In genomic region chr11:48816281-48816781, GRCm38 (mm10) we compare ENCODE assay signal across 8 mouse cellular contexts. TPM values are rescaled to one million over a fixed set of nuclear protein-coding genes. Genes with fewer than 3 reads are reported as not detected.
DNase-seq lines count a peak whose midpoint lies in the region; ATAC-seq and TF ChIP-seq lines count a peak whose summit lies in the region.

No protein-coding gene starts in this region.

- no peaks in the 10 kb centered on the region for H3K27me3 ChIP-seq in forebrain, embryonic 15.5 days
- H3K27me3 ChIP-seq in intestine, embryonic 14.5 days (replicated peaks; ENCODE audit: control insufficient read depth, insufficient read depth, low read length) = no peaks in the 10 kb centered on the region
- H3K27me3 ChIP-seq in limb, embryonic 15.5 days = no peaks in the 10 kb centered on the region
- H3K27me3 ChIP-seq in midbrain, embryonic 14.5 days (ENCODE audit: control insufficient read depth, insufficient read depth, low read length) = no peaks in the 10 kb centered on the region
- no peaks in the 10 kb centered on the region for H3K27me3 ChIP-seq in stomach, embryonic 15.5 days (replicated peaks)

- H3K4me1 ChIP-seq in bone marrow, adult 2 months (ENCODE audit: control insufficient read depth, insufficient read depth, low read length) = peaks cover 1% of the 10 kb centered on the region; the same call in 1 of the 2 replicates
- peaks cover 37% of the 10 kb centered on the region for H3K4me1 ChIP-seq in forebrain, embryonic 15.5 days
- H3K4me1 ChIP-seq in intestine, embryonic 14.5 days (replicated peaks; ENCODE audit: control insufficient read depth, insufficient read depth, low read length) = peaks cover 8% of the 10 kb centered on the region
- peaks cover 19% of the 10 kb centered on the region for H3K4me1 ChIP-seq in limb, embryonic 15.5 days
- H3K4me1 ChIP-seq in midbrain, embryonic 14.5 days (ENCODE audit: control insufficient read depth, insufficient read depth, low read length) = peaks cover 19% of the 10 kb centered on the region
- peaks cover 19% of the 10 kb centered on the region for H3K4me1 ChIP-seq in stomach, embryonic 15.5 days

- 2% methylated on average over 20 of the region's 23 CpGs for WGBS in bone marrow, adult 2 months
- WGBS in forebrain, embryonic 15.5 days = 4% methylated on average over 23 of the region's 23 CpGs
- WGBS in intestine, embryonic 14.5 days = 3% methylated on average over 23 of the region's 23 CpGs
- WGBS in limb, embryonic 15.5 days = 3% methylated on average over 22 of the region's 23 CpGs
- 3% methylated on average over 22 of the region's 23 CpGs for WGBS in midbrain, embryonic 14.5 days
- 2% methylated on average over 22 of the region's 23 CpGs for WGBS in stomach, embryonic 15.5 days

- H3K4me3 ChIP-seq in bone marrow, adult 2 months (replicated peaks; ENCODE audit: control insufficient read depth, low read depth, low read length) = peak overlapping the region; percentile 89
- peak overlapping the region; percentile 83 for H3K4me3 ChIP-seq in forebrain, embryonic 15.5 days
- peak overlapping the region; percentile 80 for H3K4me3 ChIP-seq in intestine, embryonic 14.5 days (ENCODE audit: low read depth, low read length)
- peak overlapping the region; percentile 68 for H3K4me3 ChIP-seq in limb, embryonic 15.5 days
- H3K4me3 ChIP-seq in midbrain, embryonic 14.5 days (replicated peaks; ENCODE audit: low read depth, low read length) = peak overlapping the region; percentile 74
- peak overlapping the region; percentile 89 for H3K4me3 ChIP-seq in stomach, embryonic 15.5 days (replicated peaks)

- peak overlapping the region; percentile 69 for H3K27ac ChIP-seq in bone marrow, adult 2 months (ENCODE audit: control insufficient read depth, insufficient read depth, low read depth, low read length, poor library complexity)
- H3K27ac ChIP-seq in forebrain, embryonic 15.5 days (replicated peaks) = peak overlapping the region; percentile 96
- peak overlapping the region; percentile 95 for H3K27ac ChIP-seq in intestine, embryonic 14.5 days (ENCODE audit: low read depth)
- H3K27ac ChIP-seq in limb, embryonic 15.5 days = peak overlapping the region; percentile 98
- peak overlapping the region; percentile 95 for H3K27ac ChIP-seq in midbrain, embryonic 14.5 days (replicated peaks; ENCODE audit: low read depth, low read length)
- H3K27ac ChIP-seq in stomach, embryonic 15.5 days = peak overlapping the region; percentile 65

- no peak for TF ChIP-seq POLR2A in bone marrow, adult 2 months (IDR thresholded peaks at IDR 0.05; ENCODE audit: borderline replicate concordance, control insufficient read depth, low read depth, low read length)

- peak overlapping the region; percentile 89 for H3K4me2 ChIP-seq in forebrain, embryonic 15.5 days (replicated peaks)
- H3K4me2 ChIP-seq in intestine, embryonic 14.5 days (ENCODE audit: low read length) = peak overlapping the region; percentile 85
- peak overlapping the region; percentile 83 for H3K4me2 ChIP-seq in limb, embryonic 15.5 days
- H3K4me2 ChIP-seq in midbrain, embryonic 14.5 days (ENCODE audit: low read length) = peak overlapping the region; percentile 72
- peak overlapping the region; percentile 87 for H3K4me2 ChIP-seq in stomach, embryonic 15.5 days

- H3K9ac ChIP-seq in forebrain, embryonic 15.5 days (replicated peaks) = peak overlapping the region; percentile 76
- H3K9ac ChIP-seq in intestine, embryonic 14.5 days (ENCODE audit: low read length) = peak overlapping the region; percentile 86
- H3K9ac ChIP-seq in limb, embryonic 15.5 days = peak overlapping the region; percentile 73
- H3K9ac ChIP-seq in midbrain, embryonic 14.5 days (replicated peaks; ENCODE audit: low read length) = peak overlapping the region; percentile 81
- peak overlapping the region; percentile 66 for H3K9ac ChIP-seq in stomach, embryonic 15.5 days

- TF ChIP-seq CTCF in bone marrow, adult 2 months (IDR thresholded peaks at IDR 0.05; ENCODE audit: control insufficient read depth, insufficient read depth, low read length) = no peak

- H3K36me3 ChIP-seq in forebrain, embryonic 15.5 days = peaks cover 12% of the 10 kb centered on the region
- peaks cover 37% of the 10 kb centered on the region for H3K36me3 ChIP-seq in intestine, embryonic 14.5 days (ENCODE audit: control insufficient read depth, insufficient read depth, low read length)
- H3K36me3 ChIP-seq in limb, embryonic 15.5 days = peaks cover 16% of the 10 kb centered on the region
- H3K36me3 ChIP-seq in midbrain, embryonic 14.5 days (ENCODE audit: control insufficient read depth, insufficient read depth, low read length) = peaks cover 31% of the 10 kb centered on the region
- H3K36me3 ChIP-seq in stomach, embryonic 15.5 days = peaks cover 11% of the 10 kb centered on the region

- no peaks in the 10 kb centered on the region for H3K9me3 ChIP-seq in forebrain, embryonic 15.5 days
- no peaks in the 10 kb centered on the region for H3K9me3 ChIP-seq in intestine, embryonic 14.5 days (ENCODE audit: control insufficient read depth, low read length)
- H3K9me3 ChIP-seq in limb, embryonic 15.5 days = no peaks in the 10 kb centered on the region
- H3K9me3 ChIP-seq in midbrain, embryonic 14.5 days (ENCODE audit: control insufficient read depth, low read length) = no peaks in the 10 kb centered on the region
- H3K9me3 ChIP-seq in stomach, embryonic 15.5 days = no peaks in the 10 kb centered on the region

- intact Hi-C loops in gastrocnemius, postnatal 14 days (cut with DNase I; ENCODE audit: low total_unique reads) = no loop called here

- peak; percentile 61 for ATAC-seq in forebrain, embryonic 15.5 days (replicated peaks)
- peak; percentile 50 for ATAC-seq in intestine, embryonic 14.5 days (replicated peaks; ENCODE audit: low FRiP score, low TSS enrichment, low read depth)
- 0 out of 2 replicates have a peak, but pooled peaks have one; percentile 7 for ATAC-seq in limb, embryonic 15.5 days (ENCODE audit: insufficient number of reproducible peaks, low FRiP score, low TSS enrichment, low read depth)
- ATAC-seq in midbrain, embryonic 14.5 days (ENCODE audit: low FRiP score, low TSS enrichment) = peak; percentile 71
- peak; percentile 4; the same call in 1 of the 2 replicates for ATAC-seq in stomach, embryonic 15.5 days (ENCODE audit: insufficient read depth, low FRiP score, low read depth)

- peak; percentile 42 for DNase-seq in gastrocnemius, postnatal 10 days
- no peak for DNase-seq in gastrocnemius, postnatal 14 days
- peak; percentile 73 for DNase-seq in intestine, embryonic 14.5 days (ENCODE audit: low spot score)
- DNase-seq in midbrain, embryonic 14.5 days = peak; percentile 79

RNA-seq across cellular contexts. Expression of gene Trim41, which starts 0.8 kb away (rescaled TPM):
- total RNA-seq in gastrocnemius, postnatal 10 days (2021) = 10 to 100 TPM; 22.2 to 22.8 TPM
- 10 to 100 TPM; 16.3 to 21.0 TPM for total RNA-seq in gastrocnemius, postnatal 14 days (2021)
- 39.7 and 51.0 TPM in 2 replicates for polyA plus RNA-seq in bone marrow, adult 2 months (2011; ENCODE audit: insufficient read depth, insufficient read length, low replicate concordance, missing spikeins)
- polyA plus RNA-seq in forebrain, embryonic 15.5 days (2015; fragmentation: Nextera tagmentation; extraction: Ambion mirVana) = 6.0 and 6.3 TPM in 2 replicates
- polyA plus RNA-seq in intestine, embryonic 14.5 days (2014; fragmentation: Nextera tagmentation; extraction: Ambion mirVana) = 5.0 and 6.2 TPM in 2 replicates
- 5.6 and 7.8 TPM in 2 replicates for polyA plus RNA-seq in limb, embryonic 15.5 days (2015; fragmentation: Nextera tagmentation; extraction: Ambion mirVana)
- 6.3 and 8.4 TPM in 2 replicates for polyA plus RNA-seq in midbrain, embryonic 14.5 days (2014; fragmentation: Nextera tagmentation; extraction: Ambion mirVana)
- 5.0 and 6.7 TPM in 2 replicates for polyA plus RNA-seq in stomach, embryonic 15.5 days (2015; fragmentation: Nextera tagmentation; extraction: Ambion mirVana)

RNA-seq across cellular contexts. Expression of gene Trim7, which starts 9.6 kb away (rescaled TPM):
- total RNA-seq in gastrocnemius, postnatal 10 days (2021) = 100 to 1,000 TPM; 107 to 110 TPM
- total RNA-seq in gastrocnemius, postnatal 14 days (2021) = 100 to 1,000 TPM in 1 of 2 experiments, 10 to 100 TPM in 1; 93.7 to 106 TPM
- 8.4 and 14.4 TPM in 2 replicates for polyA plus RNA-seq in bone marrow, adult 2 months (2011; ENCODE audit: insufficient read depth, insufficient read length, low replicate concordance, missing spikeins)
- polyA plus RNA-seq in forebrain, embryonic 15.5 days (2015; fragmentation: Nextera tagmentation; extraction: Ambion mirVana) = 1.4 and 1.7 TPM in 2 replicates
- polyA plus RNA-seq in intestine, embryonic 14.5 days (2014; fragmentation: Nextera tagmentation; extraction: Ambion mirVana) = 1.4 and 1.5 TPM in 2 replicates
- 2.0 and 2.8 TPM in 2 replicates for polyA plus RNA-seq in limb, embryonic 15.5 days (2015; fragmentation: Nextera tagmentation; extraction: Ambion mirVana)
- 0.75 and 1.6 TPM in 2 replicates for polyA plus RNA-seq in midbrain, embryonic 14.5 days (2014; fragmentation: Nextera tagmentation; extraction: Ambion mirVana)
- 2.3 and 2.5 TPM in 2 replicates for polyA plus RNA-seq in stomach, embryonic 15.5 days (2015; fragmentation: Nextera tagmentation; extraction: Ambion mirVana)

RNA-seq across cellular contexts. Expression of gene Gm12184, which starts 10.1 kb away (rescaled TPM):
- total RNA-seq in gastrocnemius, postnatal 10 days (2021) = 1 to 10 TPM; 1.8 to 3.6 TPM
- 1 to 10 TPM; 2.7 to 3.0 TPM for total RNA-seq in gastrocnemius, postnatal 14 days (2021)
- polyA plus RNA-seq in bone marrow, adult 2 months (2011; ENCODE audit: insufficient read depth, insufficient read length, low replicate concordance, missing spikeins) = 43.1 and 76.8 TPM in 2 replicates
- 4.5 and 5.8 TPM in 2 replicates for polyA plus RNA-seq in forebrain, embryonic 15.5 days (2015; fragmentation: Nextera tagmentation; extraction: Ambion mirVana)
- polyA plus RNA-seq in intestine, embryonic 14.5 days (2014; fragmentation: Nextera tagmentation; extraction: Ambion mirVana) = 3.9 and 4.1 TPM in 2 replicates
- polyA plus RNA-seq in limb, embryonic 15.5 days (2015; fragmentation: Nextera tagmentation; extraction: Ambion mirVana) = 2.0 and 3.0 TPM in 2 replicates
- polyA plus RNA-seq in midbrain, embryonic 14.5 days (2014; fragmentation: Nextera tagmentation; extraction: Ambion mirVana) = 3.2 and 4.5 TPM in 2 replicates
- 10.3 and 16.4 TPM in 2 replicates for polyA plus RNA-seq in stomach, embryonic 15.5 days (2015; fragmentation: Nextera tagmentation; extraction: Ambion mirVana)

RNA-seq across cellular contexts. Expression of gene Rack1, which starts 16.2 kb away (rescaled TPM):
- total RNA-seq in gastrocnemius, postnatal 10 days (2021) = 100 to 1,000 TPM; 536 to 557 TPM
- total RNA-seq in gastrocnemius, postnatal 14 days (2021) = 100 to 1,000 TPM; 392 to 429 TPM
- polyA plus RNA-seq in bone marrow, adult 2 months (2011; ENCODE audit: insufficient read depth, insufficient read length, low replicate concordance, missing spikeins) = 1,856 and 2,313 TPM in 2 replicates
- polyA plus RNA-seq in forebrain, embryonic 15.5 days (2015; fragmentation: Nextera tagmentation; extraction: Ambion mirVana) = 475 and 481 TPM in 2 replicates
- polyA plus RNA-seq in intestine, embryonic 14.5 days (2014; fragmentation: Nextera tagmentation; extraction: Ambion mirVana) = 1,049 and 1,145 TPM in 2 replicates
- polyA plus RNA-seq in limb, embryonic 15.5 days (2015; fragmentation: Nextera tagmentation; extraction: Ambion mirVana) = 646 and 717 TPM in 2 replicates
- polyA plus RNA-seq in midbrain, embryonic 14.5 days (2014; fragmentation: Nextera tagmentation; extraction: Ambion mirVana) = 505 and 506 TPM in 2 replicates
- polyA plus RNA-seq in stomach, embryonic 15.5 days (2015; fragmentation: Nextera tagmentation; extraction: Ambion mirVana) = 732 and 736 TPM in 2 replicates

RNA-seq across cellular contexts. Expression of gene Irgm1, which starts 55.2 kb away (rescaled TPM):
- 1 to 10 TPM; 5.9 to 7.0 TPM for total RNA-seq in gastrocnemius, postnatal 10 days (2021)
- 1 to 10 TPM; 6.1 to 7.0 TPM for total RNA-seq in gastrocnemius, postnatal 14 days (2021)
- polyA plus RNA-seq in bone marrow, adult 2 months (2011; ENCODE audit: insufficient read depth, insufficient read length, low replicate concordance, missing spikeins) = 15.8 and 21.3 TPM in 2 replicates
- polyA plus RNA-seq in forebrain, embryonic 15.5 days (2015; fragmentation: Nextera tagmentation; extraction: Ambion mirVana) = 1.6 and 1.9 TPM in 2 replicates
- polyA plus RNA-seq in intestine, embryonic 14.5 days (2014; fragmentation: Nextera tagmentation; extraction: Ambion mirVana) = 14.7 and 16.2 TPM in 2 replicates
- polyA plus RNA-seq in limb, embryonic 15.5 days (2015; fragmentation: Nextera tagmentation; extraction: Ambion mirVana) = 7.1 and 7.3 TPM in 2 replicates
- polyA plus RNA-seq in midbrain, embryonic 14.5 days (2014; fragmentation: Nextera tagmentation; extraction: Ambion mirVana) = 1.4 and 5.0 TPM in 2 replicates
- polyA plus RNA-seq in stomach, embryonic 15.5 days (2015; fragmentation: Nextera tagmentation; extraction: Ambion mirVana) = 12.8 and 14.3 TPM in 2 replicates

Comparison
In these comparisons a context has a peak if more than half of its experiments do, and no peak if none do; other contexts are left out.
1. ATAC-seq: peak in every context shown above with its lines; median percentile 71 in midbrain, embryonic 14.5 days; 61 in forebrain, embryonic 15.5 days; 50 in intestine, embryonic 14.5 days; 7 in limb, embryonic 15.5 days; 4 in stomach, embryonic 15.5 days.